Mouse (Mus musculus) bone marrow macrophage, adult 2 months (primary cell): ENCODE measurements around the gene Ino80e.

Experiments
- CTCF ChIP-seq: IDR thresholded peaks from 2 replicates; pipeline ENCODE4 v1.5.1; 2012; ENCODE audit warnings: low read depth, mild to moderate bottlenecking, low read length, moderate library complexity
- POLR2A ChIP-seq: IDR thresholded peaks from 2 replicates; pipeline ENCODE4 v1.6.1; 2012; ENCODE audit warnings: mild to moderate bottlenecking, low read depth, low read length, borderline replicate concordance

- TF ChIP-seq CTCF (no peak), POLR2A (no peak)
Observed at GRCm38 (mm10) chr7:126862147-126862784, at the start of gene Ino80e.
